9 mouse cellular contexts compared by ENCODE assay signal in genomic region chr15:78936403-78936802, GRCm38 (mm10). TPM values are rescaled to one million over a fixed set of nuclear protein-coding genes. Genes with fewer than 3 reads are reported as not detected.
DNase-seq lines count a peak whose midpoint lies in the region; ATAC-seq and TF ChIP-seq lines count a peak whose summit lies in the region.
"Had no signal": no experiment of that assay in that cellular context is flagged by ENCODE, and none has a peak within 500 bp of the region (broad histone marks: within the 10 kb centered on the region; RNA-seq: fewer than 3 reads in every experiment).

No protein-coding gene starts in this region.

- H3K36me3 ChIP-seq in erythroblast, embryonic 14.5 days (ENCODE audit: control insufficient read depth): peaks cover 50% of the 10 kb centered on the region
- peaks cover 51% of the 10 kb centered on the region for H3K36me3 ChIP-seq in kidney, embryonic 15.5 days
- no peaks in the 10 kb centered on the region for H3K36me3 ChIP-seq in kidney, adult 2 months (ENCODE audit: control insufficient read depth, insufficient read depth, low read length)
- H3K36me3 ChIP-seq in embryonic facial prominence, embryonic 10.5 days (replicated peaks): peaks cover 52% of the 10 kb centered on the region
- peaks cover 34% of the 10 kb centered on the region for H3K36me3 ChIP-seq in liver, embryonic 11.5 days (ENCODE audit: control insufficient read depth, insufficient read depth, low read length)

- H3K4me3 ChIP-seq in erythroblast, embryonic 14.5 days (replicated peaks): peak overlapping the region; percentile 76
- H3K4me3 ChIP-seq in kidney, embryonic 15.5 days (replicated peaks): no peak overlapping the region
- H3K4me3 ChIP-seq in kidney, adult 2 months (ENCODE audit: insufficient read depth, low read depth, low read length): no peak overlapping the region
- peak overlapping the region; percentile 84 for H3K4me3 ChIP-seq in embryonic facial prominence, embryonic 10.5 days
- H3K4me3 ChIP-seq in liver, embryonic 11.5 days (ENCODE audit: low read depth, low read length): peak overlapping the region; percentile 83

- no peak for DNase-seq in kidney, adult 2 months
- DNase-seq in embryonic facial prominence, embryonic 10.5 days (ENCODE audit: low spot score): no peak
- no peak for DNase-seq in liver, embryonic 11.5 days (ENCODE audit: low spot score)
- no peak for DNase-seq in testis, postnatal 10 days (ENCODE audit: low spot score)
- DNase-seq: cerebellum, postnatal 14 days had no signal

- H3K9ac ChIP-seq in kidney, embryonic 15.5 days: no peak overlapping the region
- peak overlapping the region; percentile 67 for H3K9ac ChIP-seq in liver, embryonic 11.5 days (ENCODE audit: low read depth, low read length)

- no peak for ATAC-seq in erythroblast, adult 5-6 weeks (replicated peaks; ENCODE audit: low FRiP score, poor library complexity, severe bottlenecking)
- no peak for ATAC-seq in kidney, embryonic 15.5 days (replicated peaks; ENCODE audit: low FRiP score)
- peak; percentile 57 for ATAC-seq in liver, embryonic 11.5 days (replicated peaks; ENCODE audit: low FRiP score)
- no peak for ATAC-seq in megakaryocyte-erythroid progenitor cell, adult 5-6 weeks (replicated peaks; ENCODE audit: low FRiP score, low TSS enrichment, poor library complexity, severe bottlenecking)

- H3K4me2 ChIP-seq in kidney, embryonic 15.5 days: peak overlapping the region; percentile 60; the same call in 1 of the 2 replicates
- peak overlapping the region; percentile 70 for H3K4me2 ChIP-seq in liver, embryonic 11.5 days

- H3K4me1 ChIP-seq in erythroblast, embryonic 14.5 days (ENCODE audit: control insufficient read depth): peaks cover 51% of the 10 kb centered on the region
- peaks cover 16% of the 10 kb centered on the region for H3K4me1 ChIP-seq in kidney, embryonic 15.5 days
- H3K4me1 ChIP-seq in kidney, adult 2 months (ENCODE audit: control insufficient read depth, insufficient read depth, low read length): 0 out of 2 replicates have a peak, but pooled peaks cover 4% of the 10 kb centered on the region
- peaks cover 22% of the 10 kb centered on the region for H3K4me1 ChIP-seq in embryonic facial prominence, embryonic 10.5 days
- H3K4me1 ChIP-seq in liver, embryonic 11.5 days (replicated peaks; ENCODE audit: control insufficient read depth, insufficient read depth, low read length): peaks cover 15% of the 10 kb centered on the region

- WGBS in kidney, embryonic 15.5 days: 93% methylated on average over 12 of the region's 12 CpGs
- WGBS in kidney, adult 2 months: 89% methylated on average over 12 of the region's 12 CpGs
- 92% methylated on average over 12 of the region's 12 CpGs for WGBS in embryonic facial prominence, embryonic 10.5 days
- 76% methylated on average over 12 of the region's 12 CpGs for WGBS in liver, embryonic 11.5 days

- no peaks in the 10 kb centered on the region for H3K27me3 ChIP-seq in erythroblast, embryonic 14.5 days (ENCODE audit: control insufficient read depth)
- H3K27me3 ChIP-seq in kidney, embryonic 15.5 days: no peaks in the 10 kb centered on the region
- no peaks in the 10 kb centered on the region for H3K27me3 ChIP-seq in kidney, adult 2 months (replicated peaks; ENCODE audit: control insufficient read depth, insufficient read depth, low read length)
- no peaks in the 10 kb centered on the region for H3K27me3 ChIP-seq in embryonic facial prominence, embryonic 10.5 days (replicated peaks; ENCODE audit: low read depth, poor library complexity, severe bottlenecking)
- no peaks in the 10 kb centered on the region for H3K27me3 ChIP-seq in liver, embryonic 11.5 days (replicated peaks; ENCODE audit: control insufficient read depth, insufficient read depth, low read length)

- no peak overlapping the region for H3K27ac ChIP-seq in kidney, embryonic 15.5 days
- no peak overlapping the region for H3K27ac ChIP-seq in kidney, adult 2 months (ENCODE audit: insufficient read depth, low read depth, low read length)
- peak overlapping the region; percentile 0; the same call in 1 of the 2 replicates for H3K27ac ChIP-seq in embryonic facial prominence, embryonic 10.5 days (replicated peaks)
- H3K27ac ChIP-seq in liver, embryonic 11.5 days (ENCODE audit: low read depth, low read length): peak overlapping the region; percentile 38; the same call in 1 of the 2 replicates

- TF ChIP-seq CTCF in kidney, adult 2 months (conservative IDR thresholded peaks at IDR 0.05; ENCODE audit: insufficient read depth, insufficient read length, low read depth, low read length): no peak

- H3K9me3 ChIP-seq in erythroblast, embryonic 14.5 days (ENCODE audit: control insufficient read depth, low read length): no peaks in the 10 kb centered on the region
- no peaks in the 10 kb centered on the region for H3K9me3 ChIP-seq in kidney, embryonic 15.5 days (replicated peaks)
- no peaks in the 10 kb centered on the region for H3K9me3 ChIP-seq in embryonic facial prominence, embryonic 10.5 days
- no peaks in the 10 kb centered on the region for H3K9me3 ChIP-seq in liver, embryonic 11.5 days (ENCODE audit: control insufficient read depth, low read length)

- no peak for TF ChIP-seq POLR2A in kidney, adult 2 months (IDR thresholded peaks at IDR 0.05; ENCODE audit: low read depth, low read length)

RNA-seq across cellular contexts. Expression of gene Nol12, which starts 1.7 kb away (rescaled TPM):
- polyA plus RNA-seq in erythroblast, embryonic 14.5 days (2012): 3.9 and 5.4 TPM in 2 replicates
- 1.5 and 6.1 TPM in 2 replicates for total RNA-seq in erythroblast, adult 5-6 weeks (2015; ENCODE audit: low replicate concordance)
- 7.6 and 10.7 TPM in 2 replicates for total RNA-seq in erythroblast, adult 5-6 weeks (2017; ENCODE audit: low replicate concordance)
- 54.6 and 58.9 TPM in 2 replicates for polyA plus RNA-seq in kidney, embryonic 15.5 days (2015; fragmentation: Nextera tagmentation; extraction: Ambion mirVana)
- polyA plus RNA-seq in kidney, adult 2 months (2012; rRNA removed): 19.3 and 24.1 TPM in 2 replicates
- polyA plus RNA-seq in embryonic facial prominence, embryonic 10.5 days (2016; fragmentation: Nextera tagmentation; extraction: Ambion mirVana): 69.2 and 71.5 TPM in 2 replicates
- polyA plus RNA-seq in liver, embryonic 11.5 days (2014; fragmentation: Nextera tagmentation; extraction: Ambion mirVana): 69.6 and 75.3 TPM in 2 replicates
- 52.3 and 56.7 TPM in 2 replicates for total RNA-seq in megakaryocyte-erythroid progenitor cell, adult 5-6 weeks (2014; fragmentation: Nextera tagmentation)
- 15.3 and 31.6 TPM in 2 replicates for total RNA-seq in megakaryocyte-erythroid progenitor cell, adult 5-6 weeks (2017)

RNA-seq across cellular contexts. Expression of gene Lgals1, which starts 9.9 kb away (rescaled TPM):
- polyA plus RNA-seq in erythroblast, embryonic 14.5 days (2012): 121 and 168 TPM in 2 replicates
- 46.1 and 56.2 TPM in 2 replicates for total RNA-seq in erythroblast, adult 5-6 weeks (2015; ENCODE audit: low replicate concordance)
- 77.5 and 79.0 TPM in 2 replicates for total RNA-seq in erythroblast, adult 5-6 weeks (2017; ENCODE audit: low replicate concordance)
- 761 and 838 TPM in 2 replicates for polyA plus RNA-seq in kidney, embryonic 15.5 days (2015; fragmentation: Nextera tagmentation; extraction: Ambion mirVana)
- polyA plus RNA-seq in kidney, adult 2 months (2012; rRNA removed): 310 and 318 TPM in 2 replicates
- 241 and 316 TPM in 2 replicates for polyA plus RNA-seq in embryonic facial prominence, embryonic 10.5 days (2016; fragmentation: Nextera tagmentation; extraction: Ambion mirVana)
- 761 and 837 TPM in 2 replicates for polyA plus RNA-seq in liver, embryonic 11.5 days (2014; fragmentation: Nextera tagmentation; extraction: Ambion mirVana)
- 54.9 and 83.9 TPM in 2 replicates for total RNA-seq in megakaryocyte-erythroid progenitor cell, adult 5-6 weeks (2014; fragmentation: Nextera tagmentation)
- 91.1 and 98.2 TPM in 2 replicates for total RNA-seq in megakaryocyte-erythroid progenitor cell, adult 5-6 weeks (2017)

RNA-seq across cellular contexts. Expression of gene Triobp, which starts 11.1 kb away (rescaled TPM):
- 19.1 and 20.3 TPM in 2 replicates for polyA plus RNA-seq in erythroblast, embryonic 14.5 days (2012)
- total RNA-seq in erythroblast, adult 5-6 weeks (2015; ENCODE audit: low replicate concordance): 42.6 and 43.6 TPM in 2 replicates
- 16.3 and 20.9 TPM in 2 replicates for total RNA-seq in erythroblast, adult 5-6 weeks (2017; ENCODE audit: low replicate concordance)
- polyA plus RNA-seq in kidney, embryonic 15.5 days (2015; fragmentation: Nextera tagmentation; extraction: Ambion mirVana): 62.9 and 66.6 TPM in 2 replicates
- polyA plus RNA-seq in kidney, adult 2 months (2012; rRNA removed): 41.8 and 47.6 TPM in 2 replicates
- polyA plus RNA-seq in embryonic facial prominence, embryonic 10.5 days (2016; fragmentation: Nextera tagmentation; extraction: Ambion mirVana): 46.7 and 49.4 TPM in 2 replicates
- polyA plus RNA-seq in liver, embryonic 11.5 days (2014; fragmentation: Nextera tagmentation; extraction: Ambion mirVana): 46.7 and 50.7 TPM in 2 replicates
- total RNA-seq in megakaryocyte-erythroid progenitor cell, adult 5-6 weeks (2014; fragmentation: Nextera tagmentation): 29.1 and 33.9 TPM in 2 replicates
- 11.2 and 12.5 TPM in 2 replicates for total RNA-seq in megakaryocyte-erythroid progenitor cell, adult 5-6 weeks (2017)

RNA-seq across cellular contexts. Expression of gene Pdxp, which starts 22.7 kb away (rescaled TPM):
- polyA plus RNA-seq in erythroblast, embryonic 14.5 days (2012): 2.1 and 3.0 TPM in 2 replicates
- total RNA-seq in erythroblast, adult 5-6 weeks (2015; ENCODE audit: low replicate concordance): 2.7 and 9.4 TPM in 2 replicates
- total RNA-seq in erythroblast, adult 5-6 weeks (2017; ENCODE audit: low replicate concordance): not detected in 2 replicates
- 13.7 and 15.0 TPM in 2 replicates for polyA plus RNA-seq in kidney, embryonic 15.5 days (2015; fragmentation: Nextera tagmentation; extraction: Ambion mirVana)
- polyA plus RNA-seq in kidney, adult 2 months (2012; rRNA removed): 1.7 and 1.9 TPM in 2 replicates
- polyA plus RNA-seq in embryonic facial prominence, embryonic 10.5 days (2016; fragmentation: Nextera tagmentation; extraction: Ambion mirVana): 32.6 and 36.5 TPM in 2 replicates
- polyA plus RNA-seq in liver, embryonic 11.5 days (2014; fragmentation: Nextera tagmentation; extraction: Ambion mirVana): 23.7 and 23.8 TPM in 2 replicates
- 12.7 and 22.5 TPM in 2 replicates for total RNA-seq in megakaryocyte-erythroid progenitor cell, adult 5-6 weeks (2014; fragmentation: Nextera tagmentation)
- 6.6 and 6.9 TPM in 2 replicates for total RNA-seq in megakaryocyte-erythroid progenitor cell, adult 5-6 weeks (2017)

RNA-seq across cellular contexts. Expression of gene Sh3bp1, which starts 36.8 kb away (rescaled TPM):
- 13.6 and 16.2 TPM in 2 replicates for polyA plus RNA-seq in erythroblast, embryonic 14.5 days (2012)
- 13.6 and 15.2 TPM in 2 replicates for total RNA-seq in erythroblast, adult 5-6 weeks (2015; ENCODE audit: low replicate concordance)
- total RNA-seq in erythroblast, adult 5-6 weeks (2017; ENCODE audit: low replicate concordance): 4.5 and 8.8 TPM in 2 replicates
- 34.4 and 41.6 TPM in 2 replicates for polyA plus RNA-seq in kidney, embryonic 15.5 days (2015; fragmentation: Nextera tagmentation; extraction: Ambion mirVana)
- polyA plus RNA-seq in kidney, adult 2 months (2012; rRNA removed): 26.2 and 30.0 TPM in 2 replicates
- polyA plus RNA-seq in embryonic facial prominence, embryonic 10.5 days (2016; fragmentation: Nextera tagmentation; extraction: Ambion mirVana): 35.6 and 36.1 TPM in 2 replicates
- polyA plus RNA-seq in liver, embryonic 11.5 days (2014; fragmentation: Nextera tagmentation; extraction: Ambion mirVana): 69.4 and 70.3 TPM in 2 replicates
- 31.8 and 53.7 TPM in 2 replicates for total RNA-seq in megakaryocyte-erythroid progenitor cell, adult 5-6 weeks (2014; fragmentation: Nextera tagmentation)
- 11.4 and 11.6 TPM in 2 replicates for total RNA-seq in megakaryocyte-erythroid progenitor cell, adult 5-6 weeks (2017)

Comparison
In these comparisons a context has a peak if more than half of its experiments do, and no peak if none do; other contexts are left out.
1. H3K4me3 ChIP-seq: peak in erythroblast, embryonic 14.5 days (single experiment), embryonic facial prominence, embryonic 10.5 days (single experiment) and liver, embryonic 11.5 days (single experiment); none in kidney, embryonic 15.5 days (single experiment) and kidney, adult 2 months (single experiment).
2. H3K27ac ChIP-seq: peak in embryonic facial prominence, embryonic 10.5 days (single experiment) and liver, embryonic 11.5 days (single experiment); none in kidney, embryonic 15.5 days (single experiment) and kidney, adult 2 months (single experiment).